8 mouse cellular contexts compared by ENCODE assay signal in genomic region chr7:38128256-38128655, GRCm38 (mm10). TPM values are rescaled to one million over a fixed set of nuclear protein-coding genes. Genes with fewer than 3 reads are reported as not detected.
A peak's percentile ranks its signal among the peaks of the same experiment; 100 is the strongest.
DNase-seq lines count a peak whose midpoint lies in the region; ATAC-seq and TF ChIP-seq lines count a peak whose summit lies in the region.
"Not testable (repeated sequence)": the region's sequence is repeated elsewhere in the genome, so short reads cannot be mapped to it uniquely, and the experiment has no call there.
"Had no signal": no experiment of that assay in that cellular context is flagged by ENCODE, and none has a peak within 500 bp of the region (broad histone marks: within the 10 kb centered on the region; RNA-seq: fewer than 3 reads in every experiment).

No protein-coding gene starts in this region.

- H3K36me3 ChIP-seq in limb, embryonic 10.5 days; liver, embryonic 12.5 days; myocyte (ENCODE audit: control insufficient read depth, insufficient read depth): not testable (repeated sequence)

- H3K4me1 ChIP-seq in embryonic fibroblast, embryonic 13.5 days (ENCODE audit: control insufficient read depth, insufficient read depth, low read length); liver, embryonic 12.5 days: not testable (repeated sequence)
- peaks cover 40% of the 10 kb centered on the region for H3K4me1 ChIP-seq in limb, embryonic 10.5 days

- peak; percentile 42 for ATAC-seq in liver, embryonic 12.5 days

- not testable (repeated sequence) for H3K4me3 ChIP-seq in embryonic fibroblast, embryonic 13.5 days (ENCODE audit: insufficient read depth, low read length); limb, embryonic 10.5 days; liver, embryonic 12.5 days; myocyte

- not testable (repeated sequence) for H3K4me2 ChIP-seq in liver, embryonic 12.5 days
- peak overlapping the region; percentile 2 for H3K4me2 ChIP-seq in myocyte (ENCODE audit: low read depth)

- H3K27ac ChIP-seq in embryonic fibroblast, embryonic 13.5 days (ENCODE audit: insufficient read depth, low read length) = peak overlapping the region; percentile 2; the same call in 1 of the 2 replicates
- H3K27ac ChIP-seq in limb, embryonic 10.5 days = 0 out of 2 replicates have a peak overlapping the region, but pooled peaks have one; percentile 42
- not testable (repeated sequence) for H3K27ac ChIP-seq in liver, embryonic 12.5 days

- not testable (repeated sequence) for H3K9ac ChIP-seq in liver, embryonic 12.5 days

- not testable (repeated sequence) for H3ac ChIP-seq in myocyte (ENCODE audit: control insufficient read depth, insufficient read length)

- not testable (repeated sequence) for TF ChIP-seq POLR2A in embryonic fibroblast, embryonic 13.5 days (IDR thresholded peaks at IDR 0.05; ENCODE audit: low read depth, low read length); myocyte (IDR thresholded peaks at IDR 0.05; ENCODE audit: insufficient read length, low read depth)

- 75% methylated on average over 5 of the region's 5 CpGs for WGBS in limb, embryonic 10.5 days
- WGBS in liver, embryonic 12.5 days (ENCODE audit: insufficient replicate concordance) = 44% methylated on average over 5 of the region's 5 CpGs

- not testable (repeated sequence) for H3K9me3 ChIP-seq in limb, embryonic 10.5 days (replicated peaks); liver, embryonic 12.5 days (replicated peaks)

- DNase-seq in 3134 (ENCODE audit: extremely low read depth, insufficient read length, low spot score) = peak; percentile 52
- peak; percentile 61 for DNase-seq in 416B (ENCODE audit: low read depth)
- DNase-seq in NIH3T3 (ENCODE audit: low read depth) = peak; percentile 81
- not testable (repeated sequence) for DNase-seq in limb, embryonic 10.5 days (ENCODE audit: low spot score)

- not testable (repeated sequence) for TF ChIP-seq CTCF in embryonic fibroblast, embryonic 13.5 days (IDR thresholded peaks at IDR 0.05; ENCODE audit: borderline replicate concordance, insufficient read depth, low read length)

- not testable (repeated sequence) for H3K79me2 ChIP-seq in myocyte (ENCODE audit: control insufficient read depth, insufficient read depth)

- H3K27me3 ChIP-seq in limb, embryonic 10.5 days (ENCODE audit: low read depth, poor library complexity, severe bottlenecking); liver, embryonic 12.5 days (replicated peaks); myocyte (ENCODE audit: control insufficient read depth, insufficient read depth, insufficient read length): not testable (repeated sequence)

RNA-seq across cellular contexts. Expression of gene Ccne1, which starts 20.9 kb away (rescaled TPM):
- 47.9 and 51.0 TPM in 2 replicates for polyA plus RNA-seq in embryonic fibroblast, embryonic 13.5 days (2011; ENCODE audit: insufficient read length, low read depth, missing spikeins)
- 158 and 194 TPM in 2 replicates for polyA plus RNA-seq in limb, embryonic 10.5 days (2016; fragmentation: Nextera tagmentation; extraction: Ambion mirVana)
- 145 and 150 TPM in 2 replicates for polyA plus RNA-seq in liver, embryonic 12.5 days (2016; fragmentation: Nextera tagmentation; extraction: Ambion mirVana)
- 7.4 TPM for polyA plus RNA-seq in myocyte (2012; fragmentation: generic; extraction: Trizol)

RNA-seq across cellular contexts. Expression of gene 1600014C10Rik, which starts 54.8 kb away (rescaled TPM):
- polyA plus RNA-seq in embryonic fibroblast, embryonic 13.5 days (2011; ENCODE audit: insufficient read length, low read depth, missing spikeins) = 22.5 and 23.6 TPM in 2 replicates
- 12.2 and 14.5 TPM in 2 replicates for polyA plus RNA-seq in limb, embryonic 10.5 days (2016; fragmentation: Nextera tagmentation; extraction: Ambion mirVana)
- polyA plus RNA-seq in liver, embryonic 12.5 days (2016; fragmentation: Nextera tagmentation; extraction: Ambion mirVana) = 7.0 and 7.5 TPM in 2 replicates
- polyA plus RNA-seq in myocyte (2012; fragmentation: generic; extraction: Trizol) = 5.1 TPM
- polyA plus RNA-seq: erythroblast, embryonic 14.5 days had no signal
